Mouse (Mus musculus): ENCODE data around the gene Ccdc158. TPM values are rescaled to one million over a fixed set of nuclear protein-coding genes. Genes with fewer than 3 reads are reported as not detected.

The Ccdc158 gene
- polyA plus RNA-seq, 1 experiment from 2014 or later: 2.1 TPM

DNA sequence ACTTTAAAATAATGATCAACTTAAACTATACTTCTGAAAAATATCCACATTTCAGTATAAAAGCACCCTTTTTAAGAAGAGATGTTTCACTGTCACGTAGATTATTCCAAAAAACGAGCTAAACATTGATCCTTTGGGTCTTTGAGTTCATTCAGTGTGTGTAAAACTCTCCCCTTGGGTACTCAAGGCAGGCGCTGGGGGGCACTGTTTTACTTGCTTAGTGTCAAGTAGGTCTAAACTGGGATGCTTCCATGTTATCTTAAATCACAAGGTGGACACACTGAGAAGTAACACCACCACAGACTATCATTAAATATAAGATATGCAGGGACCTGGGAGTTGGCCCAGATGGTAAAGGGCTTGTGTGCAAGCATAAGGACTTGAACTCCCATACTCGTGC lies 41.5 kb downstream of the Ccdc158 start:
- no peaks in the 10 kb centered on the region for H3K9me3 ChIP-seq
- H3K4me3 ChIP-seq: no peak overlapping the region
- 57% methylated on average over 4 of the region's 4 CpGs for WGBS
- H3K9ac ChIP-seq: no peak overlapping the region
- no peaks in the 10 kb centered on the region for H3K27me3 ChIP-seq
- H3K4me2 ChIP-seq: no peak overlapping the region
- no peak overlapping the region for H3K27ac ChIP-seq
- ATAC-seq (ENCODE audit: borderline replicate concordance, extremely low read depth, low FRiP score, low TSS enrichment): no peak
- H3K36me3 ChIP-seq: no peaks in the 10 kb centered on the region
- no peaks in the 10 kb centered on the region for H3K4me1 ChIP-seq

DNA sequence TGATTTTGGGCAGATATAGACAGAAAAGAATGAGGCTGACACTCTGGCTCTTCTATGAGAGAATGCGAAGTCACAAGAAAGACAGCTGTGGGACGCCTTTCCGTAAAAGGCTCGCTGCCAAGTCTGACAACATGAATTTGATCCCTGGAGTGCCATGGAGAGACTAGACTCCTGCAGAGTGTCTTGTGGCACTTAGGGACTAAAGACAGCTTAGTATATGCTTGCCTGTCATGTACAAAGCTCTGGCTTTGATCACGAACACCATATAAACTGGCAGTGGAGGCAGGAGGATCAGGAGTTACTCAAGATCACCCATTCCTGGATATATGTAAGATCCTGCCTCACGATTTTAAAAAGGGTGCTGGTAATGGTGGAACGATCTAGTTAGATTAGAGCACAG lies 47.2 kb downstream of the Ccdc158 start:
- Histone ChIP-seq H3K9me3 (no peaks in the 10 kb centered on the region), H3K4me1 (peaks cover 10% of the 10 kb centered on the region; the same call in 1 of the 2 replicates), H3K4me3 (no peak overlapping the region), H3K9ac (no peak overlapping the region), H3K27me3 (no peaks in the 10 kb centered on the region), H3K36me3 (no peaks in the 10 kb centered on the region), H3K4me2 (no peak overlapping the region), H3K27ac (peak overlapping the region; percentile 62)
- peak; percentile 95 for ATAC-seq (ENCODE audit: borderline replicate concordance, extremely low read depth, low FRiP score, low TSS enrichment)
- WGBS: 36% methylated on average over 7 of the region's 7 CpGs

DNA sequence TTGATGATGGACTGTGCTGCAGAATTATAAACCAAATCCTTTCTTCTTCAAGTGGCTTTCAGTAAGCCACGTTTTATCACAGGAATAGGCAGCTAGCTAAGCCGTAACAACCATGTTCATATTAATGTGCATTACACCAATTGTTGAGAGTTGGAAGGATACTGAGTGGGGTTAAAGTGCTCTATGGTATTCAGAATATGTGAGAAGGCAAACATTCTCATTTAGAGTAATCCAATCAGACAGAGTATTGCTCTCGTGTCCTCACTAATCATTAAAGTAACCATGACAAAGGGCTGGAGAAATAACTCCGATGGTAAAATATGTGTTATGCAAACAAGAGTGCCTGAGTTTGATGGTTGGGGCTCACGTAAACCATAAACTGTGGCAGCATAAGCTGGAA lies 53.2 kb downstream of the Ccdc158 start:
- WGBS: 45% methylated on average over 5 of the region's 5 CpGs
- Histone ChIP-seq H3K4me3 (no peak overlapping the region), H3K4me1 (no peaks in the 10 kb centered on the region), H3K27ac (peak overlapping the region; percentile 63), H3K36me3 (no peaks in the 10 kb centered on the region), H3K4me2 (no peak overlapping the region), H3K9me3 (no peaks in the 10 kb centered on the region), H3K27me3 (no peaks in the 10 kb centered on the region), H3K9ac (no peak overlapping the region)
- peak; percentile 14; the same call in 1 of the 2 replicates for ATAC-seq (ENCODE audit: borderline replicate concordance, extremely low read depth, low FRiP score, low TSS enrichment)

DNA sequence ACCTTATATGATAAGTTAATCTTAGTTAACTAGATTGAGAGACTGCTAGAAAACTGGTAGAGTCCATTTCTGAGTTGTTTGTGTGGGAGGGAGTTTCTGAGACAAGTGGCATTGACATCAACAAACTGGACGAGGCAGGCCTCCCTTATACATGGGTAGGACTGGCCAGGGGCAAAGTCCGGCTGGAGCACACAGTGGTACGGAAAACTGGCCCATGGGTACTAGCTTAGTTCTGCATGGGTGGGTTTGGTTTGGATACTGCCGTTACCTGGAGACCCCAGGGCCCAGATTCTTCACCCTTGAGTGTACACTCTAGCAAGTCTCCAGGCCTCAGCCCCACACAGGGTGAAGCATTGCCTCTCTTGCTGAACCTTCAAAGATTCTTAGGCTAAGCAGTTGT lies 62.3 kb downstream of the Ccdc158 start:
- WGBS: 79% methylated on average over 4 of the region's 4 CpGs
- Histone ChIP-seq H3K27ac (no peak overlapping the region), H3K9me3 (no peaks in the 10 kb centered on the region), H3K36me3 (no peaks in the 10 kb centered on the region), H3K27me3 (no peaks in the 10 kb centered on the region), H3K4me1 (no peaks in the 10 kb centered on the region), H3K4me3 (no peak overlapping the region), H3K9ac (no peak overlapping the region), H3K4me2 (no peak overlapping the region)
- no peak for ATAC-seq (ENCODE audit: borderline replicate concordance, extremely low read depth, low FRiP score, low TSS enrichment)

DNA sequence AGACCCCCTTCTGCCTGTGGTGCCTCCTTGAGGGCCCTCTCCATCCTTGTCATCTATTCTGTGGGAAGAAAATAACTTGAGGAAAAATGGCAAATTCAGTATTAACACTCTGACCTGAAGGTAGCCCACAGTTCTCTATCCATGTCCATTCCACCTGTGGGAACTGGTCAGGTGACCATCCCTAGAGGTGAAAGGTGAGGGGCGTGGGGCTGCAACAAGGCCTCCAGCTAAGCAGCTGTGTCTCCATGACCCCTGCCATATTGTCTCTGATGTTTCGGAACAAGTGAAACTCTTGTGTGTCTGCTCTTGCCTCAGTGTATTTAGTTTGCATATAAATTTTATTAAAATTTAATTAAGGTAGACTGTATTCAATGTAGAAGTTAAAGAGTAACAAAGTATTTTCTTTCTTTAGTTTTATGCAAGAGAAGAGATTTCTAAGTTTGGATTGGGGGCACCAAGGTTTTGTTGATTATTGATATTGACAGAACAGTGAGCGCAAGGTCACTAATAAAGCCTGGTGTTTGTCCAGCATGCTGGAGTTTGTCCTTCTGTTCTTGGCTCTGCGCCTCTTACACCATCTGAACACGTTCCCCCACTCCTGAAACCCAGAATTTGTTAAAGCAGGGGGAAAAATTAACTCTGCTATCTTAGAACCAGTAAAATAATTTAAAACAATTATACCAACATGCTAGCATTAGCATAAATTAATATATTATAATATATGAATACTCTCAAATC lies 67.4 kb downstream of the Ccdc158 start:
- H3K4me1 ChIP-seq: peaks cover 21% of the 10 kb centered on the region
- WGBS: 84% methylated on average over 5 of the region's 5 CpGs

DNA sequence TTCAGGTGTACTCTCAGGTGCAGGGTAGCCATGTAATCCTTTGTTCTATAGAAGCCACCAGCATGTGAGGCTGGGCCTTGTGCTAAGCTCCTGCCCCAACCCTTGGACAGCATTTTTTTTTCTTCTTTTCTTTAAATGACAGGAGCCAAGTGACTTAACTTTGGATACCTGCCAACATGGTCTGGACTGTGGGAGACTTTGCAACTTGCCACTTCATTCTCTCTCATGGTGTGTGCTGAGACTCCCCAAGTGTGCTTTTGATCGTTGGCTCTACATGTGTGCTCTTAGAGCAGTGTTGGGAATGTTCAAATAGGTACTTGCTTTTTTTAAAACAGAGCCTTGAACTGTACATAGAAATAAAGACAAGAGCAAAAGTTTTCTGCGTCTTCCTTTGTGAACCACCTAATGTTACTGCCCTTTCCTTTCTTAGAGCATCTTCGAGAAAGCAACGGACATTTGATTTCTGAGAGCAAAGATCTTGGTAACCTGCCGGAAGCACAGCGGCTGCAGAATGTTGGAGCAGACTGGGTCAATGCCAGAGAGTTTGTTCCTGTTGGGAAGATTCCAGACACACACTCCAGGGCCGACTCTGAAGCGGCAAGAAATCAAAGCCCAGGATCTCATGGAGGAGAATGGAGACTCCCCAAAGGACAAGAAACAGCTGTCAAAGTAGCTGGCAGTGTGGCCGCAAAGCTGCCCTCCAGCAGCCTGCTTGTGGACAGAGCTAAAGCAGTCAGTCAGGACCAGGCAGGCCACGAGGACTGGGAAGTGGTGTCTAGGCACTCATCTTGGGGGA lies 70.4 kb downstream of the Ccdc158 start:
- H3K4me2 ChIP-seq: peak overlapping the region; percentile 89
- peaks cover 3% of the 10 kb centered on the region; the same call in 1 of the 2 replicates for H3K27me3 ChIP-seq
- no peaks in the 10 kb centered on the region for H3K9me3 ChIP-seq
- H3K4me3 ChIP-seq: peak overlapping the region; percentile 87
- WGBS: 19% methylated on average over 10 of the region's 10 CpGs
- ATAC-seq (ENCODE audit: borderline replicate concordance, extremely low read depth, low FRiP score, low TSS enrichment): peak; percentile 66
- peaks cover 16% of the 10 kb centered on the region for H3K36me3 ChIP-seq
- peak overlapping the region; percentile 94 for H3K9ac ChIP-seq
- peak overlapping the region; percentile 91 for H3K27ac ChIP-seq
- H3K4me1 ChIP-seq: peaks cover 25% of the 10 kb centered on the region

More for the DNA sequence above, 67.4 kb downstream of the Ccdc158 start:
- Histone ChIP-seq H3K4me3 (no peak overlapping the region), H3K27ac (no peak overlapping the region), H3K27me3 (no peaks in the 10 kb centered on the region), H3K9ac (no peak overlapping the region), H3K36me3 (peaks cover 16% of the 10 kb centered on the region), H3K4me2 (no peak overlapping the region), H3K9me3 (no peaks in the 10 kb centered on the region)
- ATAC-seq (ENCODE audit: borderline replicate concordance, extremely low read depth, low FRiP score, low TSS enrichment): no peak

DNA sequence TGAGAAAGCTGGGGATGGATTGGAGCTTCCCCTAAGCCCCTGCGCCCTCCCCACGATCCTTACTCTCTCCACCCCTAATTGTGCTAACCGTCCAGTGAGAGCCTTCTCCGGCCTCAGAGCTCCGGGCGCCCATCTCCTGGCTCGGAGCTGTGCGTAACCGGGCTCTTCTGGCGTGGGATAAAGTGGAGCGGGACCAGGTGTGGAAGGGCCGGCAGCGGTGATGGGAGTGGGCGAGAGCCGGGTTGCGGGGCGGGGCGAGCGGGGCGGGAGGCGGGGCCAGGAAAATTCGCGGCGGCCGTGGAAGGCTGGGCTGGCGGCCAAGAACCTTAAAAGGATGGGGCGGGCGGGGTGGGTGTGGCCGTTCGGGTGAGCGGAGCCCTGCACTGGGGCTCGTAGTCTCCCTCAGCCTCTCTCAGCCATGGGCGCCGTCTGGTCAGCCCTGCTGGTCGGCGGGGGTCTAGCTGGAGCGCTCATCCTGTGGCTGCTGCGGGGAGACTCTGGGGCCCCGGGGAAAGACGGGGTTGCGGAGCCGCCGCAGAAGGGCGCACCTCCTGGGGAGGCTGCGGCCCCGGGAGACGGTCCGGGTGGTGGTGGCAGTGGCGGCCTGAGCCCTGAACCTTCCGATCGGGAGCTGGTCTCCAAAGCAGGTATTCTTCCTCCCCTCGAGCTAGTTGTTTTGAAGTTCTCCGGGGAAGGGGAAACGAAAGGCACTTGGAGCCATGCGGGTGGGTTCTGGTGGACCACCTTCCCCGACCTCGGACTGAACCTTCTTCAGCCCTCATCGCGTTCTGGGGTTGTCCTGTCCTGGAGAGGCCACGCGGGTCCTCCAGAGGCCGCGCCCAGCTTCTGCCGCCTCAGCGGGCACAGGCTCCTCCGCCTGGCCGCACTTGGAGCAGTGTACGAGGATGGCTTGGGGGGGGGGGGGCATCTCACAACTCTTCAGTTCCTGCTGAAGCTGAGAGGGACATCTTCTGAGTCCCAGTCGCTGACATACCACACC lies 72.1 kb downstream of the Ccdc158 start, which contains the start of gene Stbd1:
Gene Stbd1, plus strand, starts transcription at position 351 of the 1,000 bp plus-strand sequence.
- ATAC-seq (ENCODE audit: borderline replicate concordance, extremely low read depth, low FRiP score, low TSS enrichment): peak; percentile 91
- Histone ChIP-seq H3K36me3 (peaks cover 16% of the 10 kb centered on the region), H3K4me3 (peak within 1 kb of the TSS; percentile 87), H3K9ac (peak within 1 kb of the TSS; percentile 94), H3K4me2 (peak within 1 kb of the TSS; percentile 89), H3K9me3 (no peaks in the 10 kb centered on the region), H3K4me1 (peaks cover 25% of the 10 kb centered on the region), H3K27me3 (peaks cover 3% of the 10 kb centered on the region; the same call in 1 of the 2 replicates), H3K27ac (peak within 1 kb of the TSS; percentile 91)
- under 1% methylated on average over 63 of the region's 69 CpGs for WGBS

DNA sequence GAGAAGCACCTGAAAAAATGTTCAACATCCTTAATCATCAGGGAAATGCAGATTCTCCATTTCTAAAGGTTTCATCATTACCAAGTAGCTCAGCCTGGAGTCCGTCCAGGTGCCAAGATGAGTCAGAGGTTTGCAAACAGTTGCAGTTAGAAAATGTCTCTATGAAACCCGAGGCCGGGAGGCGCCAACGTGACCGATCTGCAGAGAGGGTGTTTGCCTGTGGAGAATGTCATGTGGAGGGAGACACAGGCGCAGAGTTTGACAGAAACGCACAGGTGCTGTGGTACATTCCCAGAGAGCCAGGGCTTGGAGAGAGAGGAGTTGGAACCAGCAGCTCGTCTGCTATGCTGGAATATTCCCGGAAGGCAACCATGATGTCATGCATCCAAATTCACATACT lies 76.0 kb downstream of the Ccdc158 start:
- Histone ChIP-seq H3K4me2 (no peak overlapping the region), H3K36me3 (no peaks in the 10 kb centered on the region), H3K4me1 (peaks cover 4% of the 10 kb centered on the region; the same call in 1 of the 2 replicates), H3K9me3 (no peaks in the 10 kb centered on the region), H3K4me3 (no peak overlapping the region), H3K9ac (no peak overlapping the region), H3K27ac (no peak overlapping the region), H3K27me3 (peaks cover 3% of the 10 kb centered on the region; the same call in 1 of the 2 replicates)
- 66% methylated on average over 10 of the region's 10 CpGs for WGBS
- ATAC-seq (ENCODE audit: borderline replicate concordance, extremely low read depth, low FRiP score, low TSS enrichment): no peak

DNA sequence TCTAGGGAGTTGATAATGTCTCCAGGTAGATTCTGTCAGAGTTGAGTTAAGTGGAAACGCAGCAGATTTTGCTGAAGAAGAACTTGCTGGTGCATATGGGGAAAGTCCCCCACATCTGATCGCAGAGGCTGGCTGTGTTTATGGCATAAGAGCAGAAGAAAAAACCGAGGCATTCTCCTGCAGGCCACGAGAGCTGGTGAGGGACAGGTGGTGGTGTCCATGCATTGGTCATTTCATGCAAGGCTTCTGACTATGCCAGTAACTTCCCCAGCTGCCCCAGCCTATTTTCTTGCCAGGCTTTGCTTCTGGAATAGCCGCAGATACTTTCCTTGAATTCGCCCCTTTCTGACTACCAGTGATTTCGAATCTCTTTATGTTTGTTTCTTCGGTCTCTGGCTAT lies 78.2 kb downstream of the Ccdc158 start:
- WGBS: 80% methylated on average over 8 of the region's 8 CpGs
- Histone ChIP-seq H3K27ac (no peak overlapping the region), H3K4me2 (no peak overlapping the region), H3K9ac (no peak overlapping the region), H3K4me3 (no peak overlapping the region), H3K4me1 (no peaks in the 10 kb centered on the region), H3K36me3 (no peaks in the 10 kb centered on the region), H3K27me3 (peaks cover 3% of the 10 kb centered on the region; the same call in 1 of the 2 replicates), H3K9me3 (no peaks in the 10 kb centered on the region)
- ATAC-seq (ENCODE audit: borderline replicate concordance, extremely low read depth, low FRiP score, low TSS enrichment): no peak

DNA sequence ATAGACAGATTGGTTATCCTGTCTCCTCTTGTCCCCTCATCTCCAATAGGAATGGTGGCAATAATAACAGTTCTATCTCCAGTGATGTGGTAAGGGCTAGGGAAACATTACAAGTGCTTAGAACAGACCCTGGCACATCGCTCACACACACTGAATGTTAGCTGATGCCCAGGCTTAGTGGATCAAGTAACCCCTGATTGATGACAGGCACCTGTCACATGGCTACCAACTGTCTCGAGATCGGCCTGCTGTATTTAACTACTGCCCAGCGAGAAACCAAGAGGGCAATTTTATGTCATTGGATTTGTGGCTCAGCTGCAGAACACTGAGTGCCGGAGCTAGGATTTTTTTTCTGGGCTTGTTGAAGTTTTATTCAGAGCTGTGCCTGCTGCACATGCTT lies 80.0 kb downstream of the Ccdc158 start:
- Histone ChIP-seq H3K36me3 (no peaks in the 10 kb centered on the region), H3K4me3 (no peak overlapping the region), H3K9me3 (no peaks in the 10 kb centered on the region), H3K4me1 (no peaks in the 10 kb centered on the region), H3K4me2 (no peak overlapping the region), H3K27ac (no peak overlapping the region), H3K9ac (no peak overlapping the region), H3K27me3 (no peaks in the 10 kb centered on the region)
- ATAC-seq (ENCODE audit: borderline replicate concordance, extremely low read depth, low FRiP score, low TSS enrichment): no peak
- WGBS: 77% methylated on average over 5 of the region's 5 CpGs

DNA sequence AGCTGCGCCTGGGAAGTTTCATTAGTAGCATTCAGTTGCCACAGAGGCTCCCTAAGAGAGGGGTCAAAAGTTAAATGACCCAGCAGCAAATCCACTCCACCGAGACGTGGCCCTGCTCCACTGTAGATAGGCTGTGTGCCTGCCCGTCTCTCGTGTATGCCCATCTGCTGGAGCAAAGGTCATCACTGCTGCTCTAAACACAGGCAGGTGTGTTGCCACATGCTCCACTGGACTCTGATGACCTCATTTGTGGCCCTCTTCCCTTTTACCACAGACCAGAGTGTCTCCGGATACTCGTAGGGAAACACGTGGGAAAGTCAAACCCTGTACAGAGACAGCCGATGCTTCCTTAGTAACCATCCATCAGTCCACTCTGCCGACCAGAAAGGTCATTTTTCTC lies 89.1 kb downstream of the Ccdc158 start:
- no peaks in the 10 kb centered on the region for H3K4me1 ChIP-seq
- no peaks in the 10 kb centered on the region for H3K9me3 ChIP-seq
- no peak overlapping the region for H3K27ac ChIP-seq
- no peak overlapping the region for H3K4me2 ChIP-seq
- H3K27me3 ChIP-seq: no peaks in the 10 kb centered on the region
- H3K9ac ChIP-seq: no peak overlapping the region
- no peak for ATAC-seq (ENCODE audit: borderline replicate concordance, extremely low read depth, low FRiP score, low TSS enrichment)
- no peaks in the 10 kb centered on the region for H3K36me3 ChIP-seq
- no peak overlapping the region for H3K4me3 ChIP-seq
- 36% methylated on average over 10 of the region's 10 CpGs for WGBS

All from lung, embryonic 15.5 days (tissue).